Mouse (Mus musculus): Measurements from ENCODE around the gene Cbfb. TPM values are rescaled to one million over a fixed set of nuclear protein-coding genes. Genes with fewer than 3 reads are reported as not detected.
A peak's percentile ranks its signal among the peaks of the same experiment; 100 is the strongest.
"Not testable (repeated sequence)": the region's sequence is repeated elsewhere in the genome, so short reads cannot be mapped to it uniquely, and the experiment has no call there.

The Cbfb gene
- polyA plus RNA-seq, 1 experiment from 2014 or later = 46.7 TPM

GRCm38 (mm10) chr8:105206766-105207275 lies 36.3 kb downstream of the Cbfb start:
- H3K27me3 ChIP-seq (ENCODE audit: low read depth, poor library complexity, severe bottlenecking) = no peaks in the 10 kb centered on the region
- no peaks in the 10 kb centered on the region for H3K9me3 ChIP-seq (replicated peaks)
- 90% methylated on average over 7 of the region's 7 CpGs for WGBS
- H3K27ac ChIP-seq (replicated peaks) = no peak overlapping the region
- H3K36me3 ChIP-seq = peaks cover 81% of the 10 kb centered on the region
- no peak overlapping the region for H3K4me3 ChIP-seq
- no peaks in the 10 kb centered on the region for H3K4me1 ChIP-seq
- no peak for DNase-seq (ENCODE audit: low spot score)

GRCm38 (mm10) chr8:105207675-105208273 lies 37.3 kb downstream of the Cbfb start:
- DNase-seq (ENCODE audit: low spot score) = no peak
- H3K27me3 ChIP-seq (ENCODE audit: low read depth, poor library complexity, severe bottlenecking) = no peaks in the 10 kb centered on the region
- no peaks in the 10 kb centered on the region for H3K4me1 ChIP-seq
- 95% methylated on average over 2 of the region's 2 CpGs for WGBS
- H3K36me3 ChIP-seq = peaks cover 75% of the 10 kb centered on the region
- H3K9me3 ChIP-seq (replicated peaks) = no peaks in the 10 kb centered on the region
- H3K27ac ChIP-seq (replicated peaks) = no peak overlapping the region
- H3K4me3 ChIP-seq = no peak overlapping the region

GRCm38 (mm10) chr8:105209153-105210110 lies 39.0 kb downstream of the Cbfb start:
- WGBS = 43% methylated on average over 1 of the region's 1 CpGs
- peaks cover 69% of the 10 kb centered on the region for H3K36me3 ChIP-seq
- H3K9me3 ChIP-seq (replicated peaks) = no peaks in the 10 kb centered on the region
- H3K27ac ChIP-seq (replicated peaks) = no peak overlapping the region
- H3K27me3 ChIP-seq (ENCODE audit: low read depth, poor library complexity, severe bottlenecking) = no peaks in the 10 kb centered on the region
- DNase-seq (ENCODE audit: low spot score) = no peak
- H3K4me1 ChIP-seq = no peaks in the 10 kb centered on the region
- no peak overlapping the region for H3K4me3 ChIP-seq

- Histone ChIP-seq H3K4me1 (no peaks in the 10 kb centered on the region), H3K36me3 (peaks cover 58% of the 10 kb centered on the region), H3K27me3 (ENCODE audit: low read depth, poor library complexity, severe bottlenecking) (no peaks in the 10 kb centered on the region), H3K27ac (replicated peaks) (no peak overlapping the region), H3K9me3 (replicated peaks) (no peaks in the 10 kb centered on the region), H3K4me3 (no peak overlapping the region)
- DNase-seq (ENCODE audit: low spot score) = no peak
- 90% methylated on average over 5 of the region's 5 CpGs for WGBS
Observed at GRCm38 (mm10) chr8:105214104-105214503, 43.6 kb downstream of the Cbfb start.

GRCm38 (mm10) chr8:105217926-105218522 lies 47.5 kb downstream of the Cbfb start:
- Histone ChIP-seq H3K4me3 (no peak overlapping the region), H3K4me1 (no peaks in the 10 kb centered on the region), H3K36me3 (peaks cover 33% of the 10 kb centered on the region), H3K27ac (replicated peaks) (no peak overlapping the region), H3K27me3 (ENCODE audit: low read depth, poor library complexity, severe bottlenecking) (no peaks in the 10 kb centered on the region), H3K9me3 (replicated peaks) (no peaks in the 10 kb centered on the region)
- no peak for DNase-seq (ENCODE audit: low spot score)
- WGBS = 82% methylated on average over 5 of the region's 5 CpGs

GRCm38 (mm10) chr8:105223850-105224249 lies 53.4 kb downstream of the Cbfb start:
- H3K36me3 ChIP-seq = no peaks in the 10 kb centered on the region
- peaks cover 21% of the 10 kb centered on the region for H3K4me1 ChIP-seq
- no peak overlapping the region for H3K27ac ChIP-seq (replicated peaks)
- no peak for DNase-seq (ENCODE audit: low spot score)
- WGBS = 87% methylated on average over 7 of the region's 7 CpGs
- H3K4me3 ChIP-seq = no peak overlapping the region; the same call in 1 of the 2 replicates
- no peaks in the 10 kb centered on the region for H3K27me3 ChIP-seq (ENCODE audit: low read depth, poor library complexity, severe bottlenecking)
- H3K9me3 ChIP-seq (replicated peaks) = no peaks in the 10 kb centered on the region

GRCm38 (mm10) chr8:105224413-105225271 lies 54.2 kb downstream of the Cbfb start, which contains the start of gene D230025D16Rik:
Gene D230025D16Rik (plus strand): TSS chr8:105225145.
- Histone ChIP-seq H3K4me1 (peaks cover 21% of the 10 kb centered on the region), H3K36me3 (no peaks in the 10 kb centered on the region), H3K27me3 (ENCODE audit: low read depth, poor library complexity, severe bottlenecking) (no peaks in the 10 kb centered on the region), H3K27ac (replicated peaks) (peak within 1 kb of the TSS; percentile 81), H3K9me3 (replicated peaks) (no peaks in the 10 kb centered on the region), H3K4me3 (peak within 1 kb of the TSS; percentile 88)
- WGBS = 3% methylated on average over 34 of the region's 34 CpGs
- DNase-seq (ENCODE audit: low spot score) = peak; percentile 97

GRCm38 (mm10) chr8:105225272-105225593 lies 54.8 kb downstream of the Cbfb start:
- DNase-seq (ENCODE audit: low spot score) = no peak
- H3K27ac ChIP-seq (replicated peaks) = peak overlapping the region; percentile 81
- no peaks in the 10 kb centered on the region for H3K27me3 ChIP-seq (ENCODE audit: low read depth, poor library complexity, severe bottlenecking)
- H3K36me3 ChIP-seq = no peaks in the 10 kb centered on the region
- WGBS = under 1% methylated on average over 27 of the region's 27 CpGs
- H3K9me3 ChIP-seq (replicated peaks) = no peaks in the 10 kb centered on the region
- H3K4me1 ChIP-seq = peaks cover 21% of the 10 kb centered on the region
- H3K4me3 ChIP-seq = peak overlapping the region; percentile 88

GRCm38 (mm10) chr8:105225917-105226316 lies 55.4 kb downstream of the Cbfb start:
- 35% methylated on average over 6 of the region's 6 CpGs for WGBS
- no peak overlapping the region for H3K27ac ChIP-seq (replicated peaks)

GRCm38 (mm10) chr8:105231503-105232320 lies 61.2 kb downstream of the Cbfb start:
- no peaks in the 10 kb centered on the region for H3K9me3 ChIP-seq (replicated peaks)

More at GRCm38 (mm10) chr8:105225917-105226316, 55.4 kb downstream of the Cbfb start:
- DNase-seq (ENCODE audit: low spot score) = no peak
- Histone ChIP-seq H3K4me1 (peaks cover 21% of the 10 kb centered on the region), H3K27me3 (ENCODE audit: low read depth, poor library complexity, severe bottlenecking) (no peaks in the 10 kb centered on the region), H3K9me3 (replicated peaks) (no peaks in the 10 kb centered on the region), H3K4me3 (peak overlapping the region; percentile 88), H3K36me3 (peaks cover under 1% of the 10 kb centered on the region; the same call in 1 of the 2 replicates)

GRCm38 (mm10) chr8:105232321-105232693 lies 61.8 kb downstream of the Cbfb start:
- H3K9me3 ChIP-seq (replicated peaks); H3K4me3 ChIP-seq; H3K4me1 ChIP-seq; DNase-seq (ENCODE audit: low spot score); H3K27me3 ChIP-seq (ENCODE audit: low read depth, poor library complexity, severe bottlenecking); H3K27ac ChIP-seq (replicated peaks): not testable (repeated sequence)
- WGBS = 94% methylated on average over 4 of the region's 4 CpGs
- peaks cover 32% of the 10 kb centered on the region for H3K36me3 ChIP-seq

More at GRCm38 (mm10) chr8:105231503-105232320, 61.2 kb downstream of the Cbfb start:
- Histone ChIP-seq H3K4me3 (no peak overlapping the region), H3K27me3 (ENCODE audit: low read depth, poor library complexity, severe bottlenecking) (no peaks in the 10 kb centered on the region), H3K27ac (replicated peaks) (no peak overlapping the region), H3K36me3 (peaks cover 31% of the 10 kb centered on the region), H3K4me1 (no peaks in the 10 kb centered on the region)
- no peak for DNase-seq (ENCODE audit: low spot score)
- WGBS = 87% methylated on average over 12 of the region's 12 CpGs

Data from midbrain, embryonic 10.5 days (tissue).